Mouse (Mus musculus): ENCODE results near the gene Foxm1. TPM values are rescaled to one million over a fixed set of nuclear protein-coding genes. Genes with fewer than 3 reads are reported as not detected.

Foxm1 gene
- 0.89 TPM for polyA plus RNA-seq (2014; fragmentation: Illumina TruSeq; extraction: RNeasy Lipid Tissue Mini Kit (QIAGEN cat#74804); ENCODE audit: low read depth, low replicate concordance)

GRCm38 (mm10) chr6:128362381-128363006, at the start of gene Foxm1, which contains the start of gene Rhno1:
Foxm1 (plus strand) TSS chr6:128362967.
Rhno1 (minus strand) TSS chr6:128362911.

GRCm38 (mm10) chr6:128355726-128356416, 6.9 kb upstream of the Foxm1 start, which contains the start of gene Tulp3:
Tulp3 (minus strand) TSS chr6:128355851.

GRCm38 (mm10) chr6:128375192-128375591, 12.4 kb downstream of the Foxm1 start, which contains the start of the genes Tex52 and Gm44596:
Tex52 (plus strand) TSS chr6:128375456.
Gm44596 (plus strand) TSS chr6:128375503.

GRCm38 (mm10) chr6:128398996-128399395, 36.2 kb downstream of the Foxm1 start, which contains the start of gene Nrip2:
Nrip2 (plus strand) TSS chr6:128399296.

GRCm38 (mm10) chr6:128424269-128425019, 61.7 kb downstream of the Foxm1 start, which contains the start of gene Itfg2:
Itfg2 (minus strand) TSS chr6:128424931.

Other genes starting within 250 kb of the Foxm1 start
- 59.1 TPM for gene Tspan9, start 219.4 kb upstream of the Foxm1 start, polyA plus RNA-seq (2014; fragmentation: Illumina TruSeq; extraction: RNeasy Lipid Tissue Mini Kit (QIAGEN cat#74804); ENCODE audit: low read depth, low replicate concordance)
- 1.6 TPM for gene Tead4, start 62.1 kb upstream of the Foxm1 start, polyA plus RNA-seq (2014; fragmentation: Illumina TruSeq; extraction: RNeasy Lipid Tissue Mini Kit (QIAGEN cat#74804); ENCODE audit: low read depth, low replicate concordance)
- 7.1 TPM for gene Tulp3, start 7.1 kb upstream of the Foxm1 start, polyA plus RNA-seq (2014; fragmentation: Illumina TruSeq; extraction: RNeasy Lipid Tissue Mini Kit (QIAGEN cat#74804); ENCODE audit: low read depth, low replicate concordance)
- gene Rhno1, start 56 bp upstream of the Foxm1 start, polyA plus RNA-seq (2014; fragmentation: Illumina TruSeq; extraction: RNeasy Lipid Tissue Mini Kit (QIAGEN cat#74804); ENCODE audit: low read depth, low replicate concordance), result 13.7 TPM
- gene Tex52, start 12.5 kb downstream of the Foxm1 start, polyA plus RNA-seq (2014; fragmentation: Illumina TruSeq; extraction: RNeasy Lipid Tissue Mini Kit (QIAGEN cat#74804); ENCODE audit: low read depth, low replicate concordance), result not detected
- gene Gm44596, start 12.5 kb downstream of the Foxm1 start, polyA plus RNA-seq (2014; fragmentation: Illumina TruSeq; extraction: RNeasy Lipid Tissue Mini Kit (QIAGEN cat#74804); ENCODE audit: low read depth, low replicate concordance), result not detected
- gene Nrip2, start 36.3 kb downstream of the Foxm1 start, polyA plus RNA-seq (2014; fragmentation: Illumina TruSeq; extraction: RNeasy Lipid Tissue Mini Kit (QIAGEN cat#74804); ENCODE audit: low read depth, low replicate concordance), result 2.7 TPM
- 19.0 TPM for gene Itfg2, start 62.0 kb downstream of the Foxm1 start, polyA plus RNA-seq (2014; fragmentation: Illumina TruSeq; extraction: RNeasy Lipid Tissue Mini Kit (QIAGEN cat#74804); ENCODE audit: low read depth, low replicate concordance)
- 373 TPM for gene Fkbp4, start 75.7 kb downstream of the Foxm1 start, polyA plus RNA-seq (2014; fragmentation: Illumina TruSeq; extraction: RNeasy Lipid Tissue Mini Kit (QIAGEN cat#74804); ENCODE audit: low read depth, low replicate concordance)
- gene Pzp, start 163.8 kb downstream of the Foxm1 start, polyA plus RNA-seq (2014; fragmentation: Illumina TruSeq; extraction: RNeasy Lipid Tissue Mini Kit (QIAGEN cat#74804); ENCODE audit: low read depth, low replicate concordance), result 3.1 TPM
- gene A2ml1, start 218.6 kb downstream of the Foxm1 start, polyA plus RNA-seq (2014; fragmentation: Illumina TruSeq; extraction: RNeasy Lipid Tissue Mini Kit (QIAGEN cat#74804); ENCODE audit: low read depth, low replicate concordance), result not detected

All from heart, adult 10 weeks (tissue).